Mouse (Mus musculus): ENCODE data around the gene Stat3.
A peak's percentile ranks its signal among the peaks of the same experiment; 100 is the strongest.

The Stat3 gene

DNA sequence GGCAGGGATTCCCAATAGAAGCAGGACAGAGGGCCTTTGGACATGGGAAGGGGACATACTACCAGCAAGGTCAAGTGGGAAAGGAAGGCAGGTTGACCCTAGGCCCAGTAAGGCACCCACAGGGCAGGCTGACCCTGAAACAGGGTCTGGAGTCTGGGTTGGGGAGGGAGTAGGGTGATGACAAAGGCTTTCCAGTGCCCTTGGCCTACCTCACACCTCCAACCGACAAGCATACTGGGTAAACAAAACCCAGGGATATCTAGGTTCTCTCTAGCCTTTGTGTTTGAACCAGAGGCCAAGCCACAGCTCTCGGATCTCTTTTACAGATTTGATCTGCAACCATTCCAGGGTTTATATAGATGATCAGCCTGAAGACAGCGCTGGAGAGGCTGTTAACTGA, 51.6 kb downstream of the Stat3 start:
- DNase-seq, result no peak

DNA sequence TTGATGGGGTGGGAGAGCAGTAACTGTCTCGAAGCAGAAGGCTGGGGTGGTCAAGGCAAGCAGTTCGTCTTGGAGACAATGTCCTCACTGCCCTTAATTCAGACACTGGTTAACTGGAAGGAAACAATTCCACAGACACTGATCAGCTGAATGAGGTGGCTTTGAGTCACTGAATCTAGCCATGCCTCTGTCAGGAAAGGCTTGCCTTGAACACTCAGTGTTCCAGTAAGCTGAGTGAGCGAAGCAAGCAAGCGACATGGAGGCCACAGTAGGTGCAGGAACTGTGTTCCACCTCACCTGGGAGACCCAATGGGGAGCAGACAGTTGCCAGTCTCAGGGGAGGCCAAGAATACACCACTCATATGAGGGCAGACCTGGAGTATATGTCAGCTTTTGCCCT, 52.1 kb downstream of the Stat3 start:
- no peak for DNase-seq

DNA sequence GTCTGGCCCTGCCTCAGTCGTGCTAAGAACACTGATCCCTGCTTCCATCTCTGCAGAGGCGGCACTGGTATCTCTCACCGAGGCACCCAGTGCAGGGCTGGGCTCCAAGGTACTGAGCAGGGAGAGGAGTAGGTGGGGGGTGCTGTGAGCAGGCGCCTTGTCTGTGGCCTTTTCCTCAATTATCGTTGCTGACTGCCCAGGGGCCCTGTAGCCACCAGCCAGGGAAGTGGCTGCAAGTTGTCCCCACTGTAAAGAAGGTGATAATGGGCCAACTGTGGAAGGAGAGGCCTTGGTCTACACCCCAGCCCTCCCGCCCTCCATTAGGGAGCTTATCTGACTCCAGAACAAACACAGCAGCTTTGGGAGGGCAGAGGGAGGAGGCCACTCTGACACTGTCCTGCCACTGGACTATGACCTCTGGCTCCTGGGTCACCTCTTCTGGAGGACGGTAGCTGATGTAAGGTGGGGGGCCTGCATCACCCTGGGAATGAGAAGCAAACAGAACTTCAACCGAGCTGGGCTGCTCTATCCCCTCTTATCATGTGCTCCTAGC, 53.1 kb downstream of the Stat3 start:
- no peak for DNase-seq

DNA sequence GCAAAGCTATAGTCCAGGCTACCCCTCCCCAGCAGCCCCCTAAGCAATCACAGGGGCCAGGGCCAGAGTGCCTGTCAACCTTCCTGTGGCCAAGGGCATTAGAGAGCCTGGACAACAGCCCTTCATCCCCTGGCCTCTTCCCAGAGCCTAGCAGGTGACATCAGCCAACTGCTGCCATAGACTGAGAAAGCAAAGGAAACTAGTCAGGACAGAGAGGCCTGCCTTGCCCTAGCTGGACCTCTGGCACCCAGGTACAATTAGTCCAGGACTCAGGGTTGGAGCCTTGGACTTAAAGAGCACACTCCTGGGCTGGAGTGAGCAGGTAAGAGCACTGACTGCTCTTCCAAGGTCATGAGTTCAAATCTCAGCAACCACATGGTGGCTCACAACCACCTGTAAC, 53.9 kb downstream of the Stat3 start:
- no peak for DNase-seq

DNA sequence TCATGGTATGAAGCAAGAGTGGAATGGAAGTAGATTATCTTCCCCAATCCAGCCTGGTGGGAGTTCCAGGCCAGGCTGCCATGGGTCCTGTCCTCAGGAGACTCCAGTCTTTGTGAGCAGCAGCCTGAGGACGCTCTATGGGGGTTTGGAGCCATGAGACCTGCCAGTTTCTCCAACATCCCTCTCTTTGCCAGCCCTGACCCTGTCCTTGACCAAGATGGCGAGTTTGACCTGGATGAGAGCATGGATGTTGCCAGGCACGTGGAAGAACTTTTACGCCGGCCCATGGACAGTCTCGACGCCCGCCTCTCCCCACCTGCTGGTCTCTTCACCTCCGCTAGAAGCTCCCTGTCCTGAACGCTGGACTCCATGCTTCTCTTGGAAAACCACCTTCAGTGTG, 55.7 kb downstream of the Stat3 start:
- no peak for DNase-seq

DNA sequence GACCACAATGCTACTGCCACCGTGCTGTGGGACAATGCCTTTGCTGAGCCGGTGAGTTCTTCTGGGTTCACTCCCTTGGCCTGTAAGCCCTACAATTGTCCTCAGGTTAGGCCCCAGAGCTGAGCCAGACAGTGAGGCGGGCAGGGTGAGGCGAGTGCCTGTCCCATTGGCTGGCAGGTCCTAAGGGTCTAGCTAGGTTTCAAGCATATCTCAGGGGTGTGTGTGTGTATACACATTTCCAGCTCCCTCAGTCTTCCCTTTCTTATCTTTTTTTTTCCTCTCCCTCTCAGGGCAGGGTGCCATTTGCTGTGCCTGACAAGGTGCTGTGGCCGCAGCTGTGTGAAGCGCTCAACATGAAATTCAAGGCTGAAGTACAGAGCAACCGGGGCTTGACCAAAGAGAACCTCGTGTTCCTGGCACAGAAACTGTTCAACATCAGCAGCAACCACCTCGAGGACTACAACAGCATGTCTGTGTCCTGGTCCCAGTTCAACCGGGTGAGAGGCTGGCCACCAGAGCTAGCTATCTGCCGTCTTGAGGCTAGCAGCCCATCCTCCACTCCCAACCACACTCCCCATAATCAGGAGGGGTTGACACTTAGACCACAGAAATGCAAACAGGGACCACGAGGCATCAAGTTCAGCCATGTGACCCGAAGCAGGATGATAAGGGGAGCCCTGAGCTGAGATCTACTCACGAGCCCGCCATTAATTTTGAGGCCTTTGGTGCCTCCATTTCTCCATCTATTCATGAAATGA, 59.8 kb downstream of the Stat3 start:
- no peak for DNase-seq

DNA sequence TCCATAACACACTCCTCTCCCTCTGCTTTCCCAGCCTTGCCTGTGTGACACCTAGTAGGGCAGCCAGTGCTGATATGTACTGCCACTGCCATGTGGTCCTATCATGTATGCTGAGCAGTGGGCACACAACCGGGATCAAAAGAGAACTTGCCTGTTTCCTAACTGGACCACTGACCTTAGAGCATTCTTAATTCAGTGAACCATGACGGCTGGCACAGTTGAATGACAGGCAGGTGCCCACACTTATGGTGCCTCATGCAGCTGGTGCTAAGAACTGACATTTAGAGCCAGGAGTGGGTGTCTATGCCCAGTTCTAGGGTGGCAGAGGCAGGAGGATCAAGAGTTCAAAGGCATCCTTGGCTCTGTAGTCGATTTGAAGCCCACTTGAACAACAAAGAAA, 63.6 kb downstream of the Stat3 start:
- no peak for DNase-seq

DNA sequence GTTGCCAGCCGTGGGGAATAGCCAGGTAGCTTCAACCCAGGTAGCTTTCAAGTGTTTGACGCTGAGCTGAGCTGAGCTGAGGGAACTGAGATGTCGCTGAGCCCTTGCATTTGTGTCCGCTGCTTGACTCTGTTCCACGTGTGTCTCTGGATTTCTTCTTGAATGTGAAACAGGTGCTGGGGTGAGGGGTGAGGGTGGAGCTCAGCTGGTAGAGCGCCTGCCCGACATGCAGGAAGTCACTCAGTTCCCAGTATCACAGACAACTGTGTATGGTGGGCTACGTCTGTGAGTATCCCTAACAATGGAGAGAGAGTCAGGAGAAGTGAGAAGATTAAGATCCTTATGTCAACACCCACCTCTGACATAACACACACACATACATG, 68.4 kb downstream of the Stat3 start:
- peak in 1 of 2 experiments; percentile 62 for DNase-seq

DNA sequence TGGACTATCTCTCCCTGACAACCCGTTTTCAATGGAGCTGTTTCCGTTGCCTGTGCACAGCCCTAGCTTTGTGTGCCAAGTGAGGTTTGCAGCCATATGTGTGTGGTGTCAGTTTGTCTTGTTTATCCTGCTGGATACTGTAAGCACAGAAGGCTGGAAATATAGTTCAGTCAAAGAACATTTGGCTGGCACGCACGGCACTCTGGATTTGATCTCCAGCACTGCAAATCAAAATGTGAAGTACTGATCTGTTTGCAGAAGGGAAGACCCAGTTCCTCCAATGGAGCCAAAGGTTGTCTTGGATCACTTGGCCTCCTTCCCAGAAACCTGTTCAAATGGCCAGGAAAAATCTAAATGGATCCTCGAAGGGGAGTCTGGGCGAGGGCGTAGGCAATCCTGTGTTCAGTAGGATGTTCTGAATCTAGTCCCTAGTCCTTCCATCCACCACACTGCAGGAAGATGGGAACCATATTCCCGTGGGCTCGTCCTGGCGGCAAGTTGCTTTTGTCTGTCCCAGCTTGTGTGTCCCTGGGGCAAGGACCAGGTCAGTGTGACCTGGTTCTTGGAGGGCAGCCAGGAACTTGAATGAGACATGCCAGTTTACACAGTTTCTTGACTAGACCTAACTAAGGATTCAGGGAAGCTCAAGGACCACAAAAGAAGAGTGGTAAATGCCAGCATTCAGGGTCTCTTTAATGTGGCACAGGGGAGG, 68.9 kb downstream of the Stat3 start:
- no peak for DNase-seq

DNA sequence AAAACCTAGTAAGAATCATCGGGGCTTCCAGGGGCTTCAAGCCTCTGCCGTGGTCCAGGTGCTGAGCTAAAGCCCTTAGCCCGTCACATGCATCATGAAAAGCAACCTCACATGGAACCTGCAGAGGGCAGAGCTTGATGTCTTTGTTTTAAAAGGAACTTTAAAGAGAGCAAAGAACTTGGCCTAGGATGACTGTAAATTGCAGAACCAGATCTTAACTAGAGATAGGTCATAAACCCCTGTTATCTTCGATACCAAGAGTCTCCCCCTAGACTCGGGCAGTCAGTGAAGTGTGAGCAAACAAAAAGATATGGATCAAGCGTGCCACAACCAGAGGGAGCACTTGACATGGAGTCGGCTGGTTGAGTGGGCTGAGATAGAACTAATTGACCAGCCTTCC, 73.7 kb downstream of the Stat3 start:
- DNase-seq, result no peak

DNA sequence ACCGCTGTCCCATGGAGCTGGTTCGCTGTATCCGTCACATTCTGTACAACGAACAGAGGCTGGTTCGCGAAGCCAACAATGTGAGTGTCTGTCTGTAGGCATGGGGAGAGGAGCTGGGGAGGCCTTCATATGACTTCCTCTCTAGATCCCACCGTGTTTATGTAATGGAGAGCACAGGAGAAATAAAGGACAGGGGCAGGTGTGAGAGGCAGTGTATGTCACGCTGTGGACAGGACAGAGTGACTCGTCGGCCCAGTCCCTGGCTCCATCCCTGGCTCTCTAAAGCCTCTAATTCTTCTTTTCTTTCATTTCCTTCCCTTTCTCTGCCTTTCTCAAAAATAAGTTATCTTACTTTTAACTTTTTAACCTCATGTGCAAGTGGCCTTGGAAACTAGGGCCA, 76.2 kb downstream of the Stat3 start:
- DNase-seq, result no peak

DNA sequence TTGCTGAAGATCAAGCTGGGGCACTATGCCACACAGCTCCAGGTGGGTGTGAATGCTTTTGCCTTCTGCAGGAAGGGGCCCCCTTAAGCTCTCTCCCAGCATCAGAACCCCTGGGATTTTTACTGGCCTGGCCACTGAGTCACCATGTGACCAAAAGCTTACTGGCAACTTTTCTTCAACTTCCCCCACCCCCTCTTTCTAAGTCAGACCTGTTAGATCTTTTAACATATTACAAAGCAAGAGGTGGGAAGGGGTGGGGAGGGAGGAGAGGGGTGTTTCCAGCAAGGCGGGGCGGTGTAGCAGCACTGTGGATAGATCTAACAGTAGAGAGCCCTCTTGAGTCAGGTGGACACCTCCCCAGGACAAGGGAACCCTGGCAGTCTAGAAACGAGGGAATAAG, 77.5 kb downstream of the Stat3 start:
- DNase-seq, result no peak

DNA sequence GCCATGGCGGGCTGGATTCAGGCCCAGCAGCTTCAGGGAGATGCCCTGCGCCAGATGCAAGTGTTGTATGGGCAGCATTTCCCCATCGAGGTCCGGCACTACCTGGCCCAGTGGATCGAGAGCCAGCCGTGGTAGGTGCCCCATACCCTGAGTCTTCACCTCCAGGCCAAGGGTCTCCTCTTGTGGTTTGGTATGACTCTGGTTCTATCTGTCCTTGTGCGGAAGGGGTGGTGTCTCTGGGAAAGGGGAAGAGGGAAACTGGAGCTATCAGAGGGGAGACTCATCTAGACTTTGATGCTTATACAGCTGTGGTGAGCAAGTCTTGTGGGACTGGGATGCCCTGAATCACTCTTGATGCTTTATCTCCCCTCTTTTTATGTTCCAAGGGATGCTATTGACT, 78.0 kb downstream of the Stat3 start:
- DNase-seq, result no peak

DNA sequence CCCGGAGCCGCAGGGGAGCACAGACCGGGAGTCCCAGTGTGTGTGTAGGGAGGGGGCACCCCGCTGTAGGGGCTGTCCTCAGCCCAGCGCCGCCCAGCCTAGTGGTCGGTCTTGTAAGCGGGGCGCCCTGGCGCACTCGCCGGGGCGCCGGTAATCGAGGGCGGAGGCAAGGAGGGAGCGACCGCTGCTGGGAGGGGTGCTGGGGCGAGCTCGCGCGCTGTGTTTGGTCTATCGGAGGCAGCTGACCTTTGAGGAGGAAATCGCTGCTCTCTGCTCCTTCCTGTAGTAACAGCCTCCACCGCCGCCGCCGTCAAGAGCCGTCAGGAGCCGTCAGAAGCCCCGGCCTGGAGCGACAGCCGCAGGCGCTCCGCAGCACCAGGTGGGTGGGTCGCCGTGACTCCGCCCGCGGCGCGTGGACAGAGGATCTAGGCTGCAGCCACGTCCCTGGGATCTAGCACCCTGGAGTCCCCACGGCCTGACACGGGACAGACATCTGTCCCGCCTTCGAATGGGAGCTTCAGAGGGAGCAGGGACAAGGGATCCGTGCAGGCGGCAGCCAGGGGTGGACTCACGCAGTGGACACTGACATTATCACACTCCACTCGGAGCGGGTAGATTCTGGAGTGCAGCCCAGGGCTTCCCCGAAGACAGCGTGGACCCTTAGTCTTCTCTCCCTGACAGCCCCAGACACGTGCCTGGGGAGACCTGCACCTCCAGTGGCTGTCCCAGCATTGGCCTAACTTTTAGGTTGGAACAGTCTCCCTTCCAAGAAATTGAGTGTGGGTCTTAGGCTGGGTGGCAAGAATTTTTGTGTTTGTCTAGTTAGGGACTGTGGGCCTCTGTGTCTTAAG, 78.9 kb downstream of the Stat3 start:
- DNase-seq, result peak; percentile 86 to 89

DNA sequence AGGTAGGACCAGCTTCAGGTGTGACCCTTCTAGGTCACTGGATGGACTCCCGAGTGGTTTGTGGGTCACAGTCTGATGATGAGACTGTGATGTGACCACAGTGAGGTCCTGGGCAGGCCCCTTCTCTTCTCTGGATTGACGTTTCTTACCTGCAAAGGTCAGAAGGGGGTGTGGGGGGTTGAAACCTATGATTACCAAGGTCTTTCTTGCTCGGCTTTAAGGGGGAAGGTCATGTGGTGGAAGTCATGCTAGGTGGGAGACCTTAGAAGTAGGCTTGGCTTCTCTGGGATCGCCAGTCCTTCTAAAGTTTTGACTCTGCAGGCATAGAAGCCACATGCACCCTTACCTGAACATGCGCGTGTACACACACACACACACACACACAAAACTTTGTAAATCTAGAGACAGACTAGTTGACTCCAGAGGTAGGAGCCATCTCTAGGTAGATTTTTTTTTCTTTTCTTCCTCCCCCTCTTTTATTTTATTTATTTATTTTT, 79.7 kb downstream of the Stat3 start:
- no peak for DNase-seq

DNA sequence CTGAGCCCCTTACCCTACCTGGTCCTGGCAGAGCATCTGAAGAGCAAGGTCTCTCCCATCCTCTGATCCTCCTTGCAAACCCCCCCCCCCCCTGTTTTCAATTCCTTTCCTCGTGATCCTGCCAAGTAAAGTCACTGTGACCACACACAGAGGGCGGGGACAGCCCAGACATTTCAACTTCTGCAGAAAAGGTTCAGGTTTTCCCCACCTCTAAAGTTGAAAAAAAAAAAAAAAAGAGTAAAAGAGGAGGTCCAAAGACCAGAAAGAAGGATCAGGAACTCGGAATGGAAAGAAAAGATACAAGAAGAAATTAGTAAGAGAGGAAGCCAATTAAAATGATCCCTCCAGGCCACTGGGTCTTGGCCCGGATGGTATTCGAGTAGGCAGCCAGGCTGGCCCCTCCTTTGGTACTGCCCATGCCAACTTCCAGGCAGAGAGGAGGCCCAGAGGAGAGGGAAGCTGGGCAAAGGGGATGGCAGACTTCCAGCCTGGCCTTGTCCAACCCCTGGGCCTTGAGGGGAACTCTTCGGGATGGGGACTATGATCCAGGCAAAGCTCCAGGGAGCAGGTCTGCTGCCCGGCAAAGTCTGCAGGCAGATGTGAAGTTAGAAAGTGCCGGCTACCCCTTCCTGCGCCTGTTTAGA, 80.3 kb downstream of the Stat3 start, which contains the start of gene Stat5a:
Gene Stat5a, plus strand, starts transcription at position 417 of the 644 bp plus-strand sequence.
- no peak for DNase-seq

DNA sequence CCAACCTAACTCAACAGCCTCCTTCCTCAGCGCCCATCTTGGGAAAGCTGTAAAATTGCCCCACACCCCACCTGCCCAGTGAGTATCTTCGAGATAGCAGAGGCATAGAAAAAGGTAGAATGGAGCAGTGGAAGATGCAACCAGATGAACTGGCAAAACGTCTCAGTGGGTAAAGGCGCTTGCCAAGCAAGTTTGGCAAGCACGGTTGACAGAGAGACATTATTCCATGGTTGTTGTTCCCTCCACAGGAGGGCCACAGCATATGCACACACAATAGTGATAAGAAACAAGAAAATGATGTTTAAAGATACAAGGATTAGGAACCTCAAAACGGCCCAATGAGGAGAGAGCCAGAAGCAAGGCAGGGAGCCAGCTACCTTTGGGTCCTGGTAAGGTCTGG, 81.4 kb downstream of the Stat3 start:
- DNase-seq, result no peak

DNA sequence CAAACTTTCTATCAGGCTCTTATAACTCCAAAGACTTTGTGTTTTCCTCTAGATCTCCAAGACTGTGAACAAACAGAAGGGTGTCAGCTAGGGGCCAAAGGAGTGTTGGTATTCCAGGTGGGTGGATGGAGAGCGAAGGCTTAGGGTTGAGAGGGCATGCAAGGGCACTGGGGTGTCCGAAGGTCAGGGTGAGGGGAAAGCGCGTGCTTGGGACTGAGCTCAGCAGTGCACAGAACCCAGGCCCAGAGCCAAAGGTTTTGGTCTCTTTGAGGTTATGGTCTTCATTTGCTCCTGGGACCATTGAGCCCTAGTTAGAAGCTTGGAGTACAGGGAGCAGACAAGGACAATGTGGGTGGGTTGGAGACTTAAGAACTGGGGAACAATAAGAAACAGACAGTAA, 84.2 kb downstream of the Stat3 start:
- DNase-seq, result no peak

DNA sequence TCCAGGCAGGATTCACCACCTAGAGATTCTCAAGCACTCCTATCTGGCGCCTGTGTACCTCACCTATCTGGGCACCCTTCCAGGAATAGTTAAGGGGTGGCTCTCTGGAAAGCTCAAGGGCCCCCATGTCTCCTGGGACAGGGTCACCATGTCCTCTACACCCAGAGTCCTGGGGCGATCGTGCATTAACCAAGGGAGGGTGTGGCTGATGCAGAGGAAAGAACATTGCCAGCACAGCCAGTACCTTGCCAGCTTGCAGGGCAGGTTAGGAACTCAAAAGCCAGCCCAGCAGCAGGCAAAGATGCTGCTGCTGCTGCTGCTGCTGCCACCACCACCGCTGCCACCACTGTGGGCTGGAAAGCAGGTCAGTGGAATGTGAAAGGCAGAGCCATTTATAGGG, 85.1 kb downstream of the Stat3 start:
- DNase-seq, result no peak

DNA sequence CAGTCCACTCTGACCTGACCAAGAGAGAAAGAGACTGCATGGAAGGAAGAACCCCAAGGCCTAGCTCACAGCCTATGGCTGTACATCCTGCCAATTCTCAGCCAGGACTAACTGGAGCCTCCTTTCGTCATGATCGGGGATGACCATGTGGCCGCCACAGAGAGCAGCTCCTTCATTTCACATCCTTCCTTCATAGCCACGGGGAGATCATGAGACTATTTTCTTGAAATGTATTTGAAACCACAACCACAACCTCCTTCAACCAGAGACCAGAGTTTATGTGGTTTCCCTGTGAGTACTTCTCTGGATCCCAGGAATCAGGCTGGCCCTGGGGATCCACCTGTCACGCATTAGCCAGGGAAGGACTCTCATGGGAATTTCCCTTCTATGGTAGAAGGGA, 86.3 kb downstream of the Stat3 start:
- no peak for DNase-seq

DNA sequence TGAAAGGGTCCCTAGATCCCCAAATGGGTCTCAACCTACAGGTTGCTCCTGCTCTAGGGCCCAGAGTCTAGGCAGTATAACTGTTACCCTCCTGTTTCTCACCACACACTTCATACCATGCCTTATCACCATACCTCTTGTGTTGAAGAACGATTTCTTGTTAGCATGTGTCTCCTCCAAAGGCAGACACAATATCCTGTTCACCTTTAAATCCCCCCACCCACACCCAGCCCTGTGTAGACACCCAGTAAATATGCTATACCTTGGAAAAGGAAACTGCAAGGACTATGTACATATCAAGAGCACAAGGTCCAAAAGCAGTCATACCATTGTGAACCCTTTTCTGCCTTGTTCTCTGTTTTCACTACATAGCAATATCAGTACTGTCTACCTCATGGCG, 87.3 kb downstream of the Stat3 start:
- no peak for DNase-seq

DNA sequence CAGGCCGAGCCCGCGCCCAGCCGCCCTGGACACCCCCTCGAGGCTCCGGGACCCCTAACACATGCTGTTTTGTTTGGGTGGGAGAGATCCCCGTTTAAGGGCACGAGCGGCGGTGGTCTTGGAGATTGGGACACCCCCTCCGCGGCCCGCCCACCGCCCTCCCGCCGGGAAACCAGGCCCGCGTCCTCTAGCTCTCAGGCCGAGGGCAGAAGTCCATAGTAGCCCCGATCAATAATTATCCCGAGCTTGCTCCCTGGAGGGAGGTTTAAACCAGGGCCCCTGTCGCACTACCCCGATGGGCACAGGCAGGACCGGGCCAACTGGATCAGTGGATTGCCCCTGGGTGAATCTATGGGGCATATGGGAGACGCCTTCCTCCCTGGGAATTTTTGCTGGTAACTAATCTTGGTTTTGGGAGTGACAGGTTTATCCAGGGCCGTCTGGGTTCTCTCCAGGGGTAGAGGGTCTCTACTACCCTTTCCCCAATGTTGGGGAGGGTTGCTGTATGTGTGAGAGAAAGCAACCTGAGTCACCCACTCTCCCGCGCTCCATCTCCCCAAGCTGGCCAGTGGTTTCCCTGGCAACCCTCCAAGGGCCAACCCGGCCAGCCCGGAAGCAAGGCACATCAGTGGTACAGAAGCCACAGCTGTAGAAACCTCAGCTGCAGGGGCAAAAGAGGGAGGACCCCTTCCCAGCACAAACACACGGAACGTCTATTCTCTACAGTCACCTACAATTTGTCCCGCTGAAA, 88.4 kb downstream of the Stat3 start:
- DNase-seq, result peak in 1 of 2 experiments; percentile 59

Measured in thymus, adult 18-20 months (tissue).